In genomic region chr10:21193935-21194505, GRCm38 (mm10) we compare ENCODE assay signal across 32 mouse cellular contexts. TPM values are rescaled to one million over a fixed set of nuclear protein-coding genes. Genes with fewer than 3 reads are reported as not detected.
DNase-seq lines count a peak whose midpoint lies in the region; ATAC-seq and TF ChIP-seq lines count a peak whose summit lies in the region.
"Had no signal": no experiment of that assay in that cellular context is flagged by ENCODE, and none has a peak within 500 bp of the region (broad histone marks: within the 10 kb centered on the region; RNA-seq: fewer than 3 reads in every experiment).

No protein-coding gene starts in this region.

- peaks cover 14% of the 10 kb centered on the region for H3K4me1 ChIP-seq in hindbrain, embryonic 10.5 days (replicated peaks)
- no peaks in the 10 kb centered on the region for H3K4me1 ChIP-seq in hindbrain, embryonic 12.5 days
- H3K4me1 ChIP-seq in thymus, adult 2 months (replicated peaks; ENCODE audit: control insufficient read depth, insufficient read depth, low read length): peaks cover 51% of the 10 kb centered on the region
- peaks cover 34 to 40% of the 10 kb centered on the region in 2 experiments for H3K4me1 ChIP-seq in liver, embryonic 14.5 days (replicated peaks; ENCODE audit: control insufficient read depth in 2 of 2, insufficient read depth in 2 of 2, low read length in 1 of 2)
- H3K4me1 ChIP-seq: heart, embryonic 15.5 days; hindbrain, embryonic 15.5 days; neural tube, embryonic 12.5 days; stomach, embryonic 15.5 days had no signal

- no peak for DNase-seq in hindbrain, embryonic 10.5 days (ENCODE audit: low spot score)
- DNase-seq in thymus, adult 2 months: no peak
- no peak for DNase-seq in thymus, postnatal 36 days
- no peak for DNase-seq in liver, embryonic 14.5 days (ENCODE audit: low read depth in 3 of 3, low spot score in 3 of 3)
- DNase-seq in heart, postnatal 25 days (ENCODE audit: low spot score): no peak
- DNase-seq in heart, postnatal 10 days: no peak
- DNase-seq: adrenal gland, adult 2 months; adrenal gland, postnatal 36 days; cerebellum, adult 2 months; cerebellum, postnatal 14 days; gastrocnemius, postnatal 10 days; heart, postnatal 4 days; kidney, adult 18-20 months; kidney, postnatal 36 days; lung, adult 18-20 months had no signal

- no peak overlapping the region for H3K4me2 ChIP-seq in hindbrain, embryonic 12.5 days (replicated peaks)
- peak overlapping the region; percentile 27; the same call in 1 of the 2 replicates for H3K4me2 ChIP-seq in liver, embryonic 14.5 days (ENCODE audit: low read depth)
- H3K4me2 ChIP-seq: embryonic facial prominence, embryonic 15.5 days; forebrain, embryonic 13.5 days; heart, embryonic 15.5 days; hindbrain, embryonic 15.5 days; kidney, embryonic 15.5 days; limb, embryonic 12.5 days; neural tube, embryonic 12.5 days; stomach, embryonic 15.5 days had no signal

- H3K9me3 ChIP-seq in hindbrain, embryonic 10.5 days: no peaks in the 10 kb centered on the region
- H3K9me3 ChIP-seq in hindbrain, embryonic 12.5 days (replicated peaks): no peaks in the 10 kb centered on the region
- H3K9me3 ChIP-seq in liver, embryonic 14.5 days (ENCODE audit: control insufficient read depth, low read length): no peaks in the 10 kb centered on the region
- H3K9me3 ChIP-seq: embryonic facial prominence, embryonic 10.5 days; embryonic facial prominence, embryonic 15.5 days; forebrain, embryonic 13.5 days; heart, embryonic 15.5 days; hindbrain, embryonic 15.5 days; kidney, embryonic 15.5 days; limb, embryonic 12.5 days; neural tube, embryonic 12.5 days; stomach, embryonic 15.5 days had no signal

- TF ChIP-seq CTCF in thymus, adult 2 months (IDR thresholded peaks at IDR 0.05; ENCODE audit: borderline replicate concordance, control insufficient read depth, extremely low read depth, insufficient read depth, low read length, poor library complexity): no peak
- TF ChIP-seq CTCF in liver, embryonic 14.5 days (IDR thresholded peaks at IDR 0.05; ENCODE audit: low read depth): no peak

- intact Hi-C loops in heart, postnatal 25 days (cut with DNase I): no loop called here
- intact Hi-C loops in heart, postnatal 10 days (cut with DNase I): no loop called here

- 0 out of 2 replicates have a peak, but pooled peaks cover 9% of the 10 kb centered on the region for H3K27me3 ChIP-seq in hindbrain, embryonic 10.5 days (ENCODE audit: insufficient read depth, poor library complexity, severe bottlenecking)
- H3K27me3 ChIP-seq in hindbrain, embryonic 12.5 days: peaks cover 2% of the 10 kb centered on the region; the same call in 1 of the 2 replicates
- H3K27me3 ChIP-seq in thymus, adult 2 months (ENCODE audit: control insufficient read depth, insufficient read depth, low read length): no peaks in the 10 kb centered on the region
- H3K27me3 ChIP-seq in liver, embryonic 14.5 days (ENCODE audit: control insufficient read depth, insufficient read depth, low read length): no peaks in the 10 kb centered on the region
- H3K27me3 ChIP-seq: embryonic facial prominence, embryonic 15.5 days; heart, embryonic 15.5 days; hindbrain, embryonic 15.5 days; kidney, embryonic 15.5 days; neural tube, embryonic 12.5 days; stomach, embryonic 15.5 days had no signal

- ATAC-seq in hindbrain, embryonic 12.5 days (ENCODE audit: low FRiP score): no peak
- no peak for ATAC-seq in liver, embryonic 14.5 days (ENCODE audit: insufficient read depth)
- no peak for ATAC-seq in inflammation-experienced regulatory T-cells, adult 6 months
- ATAC-seq: activated CD4-positive, CD25-positive, alpha-beta regulatory T cell, adult 4 months; forebrain, embryonic 13.5 days; lung, postnatal 0 days had no signal

- H3K4me3 ChIP-seq in hindbrain, embryonic 10.5 days: no peak overlapping the region
- H3K4me3 ChIP-seq in hindbrain, embryonic 12.5 days: no peak overlapping the region
- H3K4me3 ChIP-seq in thymus, adult 2 months (ENCODE audit: control insufficient read depth, insufficient read depth, low read length): no peak overlapping the region
- H3K4me3 ChIP-seq in liver, embryonic 14.5 days (ENCODE audit: insufficient read depth in 1 of 2, low read depth in 2 of 2, low read length in 2 of 2): no peak overlapping the region
- H3K4me3 ChIP-seq: embryonic facial prominence, embryonic 10.5 days; embryonic facial prominence, embryonic 15.5 days; forebrain, embryonic 13.5 days; heart, embryonic 15.5 days; hindbrain, embryonic 15.5 days; kidney, embryonic 15.5 days; layer of hippocampus, adult 2 months; left cerebral cortex, adult 2 months; limb, embryonic 12.5 days; myocyte; neural tube, embryonic 12.5 days; stomach, embryonic 15.5 days had no signal

- 64% methylated on average over 3 of the region's 3 CpGs for WGBS in hindbrain, embryonic 10.5 days
- WGBS in hindbrain, embryonic 12.5 days: 66% methylated on average over 3 of the region's 3 CpGs
- 71% methylated on average over 3 of the region's 3 CpGs for WGBS in thymus, adult 2 months
- WGBS in liver, embryonic 14.5 days (ENCODE audit: insufficient replicate concordance): 11% methylated on average over 3 of the region's 3 CpGs

- no peaks in the 10 kb centered on the region for H3K36me3 ChIP-seq in hindbrain, embryonic 10.5 days
- no peaks in the 10 kb centered on the region for H3K36me3 ChIP-seq in hindbrain, embryonic 12.5 days
- H3K36me3 ChIP-seq in thymus, adult 2 months (ENCODE audit: control insufficient read depth, insufficient read depth, low read length): no peaks in the 10 kb centered on the region
- no peaks in the 10 kb centered on the region for H3K36me3 ChIP-seq in liver, embryonic 14.5 days (replicated peaks; ENCODE audit: control insufficient read depth, insufficient read depth, low read depth)
- H3K36me3 ChIP-seq: embryonic facial prominence, embryonic 10.5 days; embryonic facial prominence, embryonic 15.5 days; heart, embryonic 15.5 days; hindbrain, embryonic 15.5 days; kidney, embryonic 15.5 days; limb, embryonic 12.5 days; neural tube, embryonic 12.5 days; stomach, embryonic 15.5 days had no signal

- no peak overlapping the region for H3K9ac ChIP-seq in hindbrain, embryonic 12.5 days
- 0 out of 2 replicates have a peak overlapping the region, but pooled peaks have one; percentile 18 for H3K9ac ChIP-seq in liver, embryonic 14.5 days (replicated peaks)
- H3K9ac ChIP-seq: embryonic facial prominence, embryonic 15.5 days; forebrain, embryonic 13.5 days; heart, embryonic 15.5 days; hindbrain, embryonic 15.5 days; kidney, embryonic 15.5 days; limb, embryonic 12.5 days; neural tube, embryonic 12.5 days; stomach, embryonic 15.5 days had no signal

- no peak for TF ChIP-seq EP300 in liver, embryonic 14.5 days (IDR thresholded peaks at IDR 0.05; ENCODE audit: low read depth)

- peak overlapping the region; percentile 42; the same call in 1 of the 2 replicates for H3K27ac ChIP-seq in hindbrain, embryonic 10.5 days
- no peak overlapping the region for H3K27ac ChIP-seq in hindbrain, embryonic 12.5 days
- H3K27ac ChIP-seq in thymus, adult 2 months (ENCODE audit: control insufficient read depth, insufficient read depth, low read length): peak overlapping the region; percentile 85
- peak overlapping the region; percentile 29 for H3K27ac ChIP-seq in liver, embryonic 14.5 days
- H3K27ac ChIP-seq: embryonic facial prominence, embryonic 10.5 days; embryonic facial prominence, embryonic 15.5 days; forebrain, embryonic 13.5 days; heart, embryonic 15.5 days; hindbrain, embryonic 15.5 days; kidney, embryonic 15.5 days; layer of hippocampus, adult 2 months; left cerebral cortex, adult 2 months; limb, embryonic 12.5 days; macrophage; neural tube, embryonic 12.5 days; stomach, embryonic 15.5 days had no signal

- no peak for TF ChIP-seq POLR2A in thymus, adult 2 months (IDR thresholded peaks at IDR 0.05; ENCODE audit: control insufficient read depth, extremely low read depth, insufficient read depth, low read length, poor library complexity)

RNA-seq across cellular contexts. Expression of gene Myb, which starts 33.2 kb away (rescaled TPM):
- polyA plus RNA-seq in hindbrain, embryonic 10.5 days (2016; fragmentation: Nextera tagmentation; extraction: Ambion mirVana): 4.3 and 5.7 TPM in 2 replicates
- polyA plus RNA-seq in hindbrain, embryonic 12.5 days (2016; fragmentation: Nextera tagmentation; extraction: Ambion mirVana): 4.6 and 5.3 TPM in 2 replicates
- polyA plus RNA-seq in thymus, adult 2 months (2012; rRNA removed): 318 and 334 TPM in 2 replicates
- 14.1 and 16.9 TPM in 2 replicates for polyA plus RNA-seq in liver, embryonic 14.5 days (2012; rRNA removed)
- polyA plus RNA-seq in liver, embryonic 14.5 days (2014; fragmentation: Nextera tagmentation; extraction: Ambion mirVana): 11.7 and 13.6 TPM in 2 replicates
- under 1 TPM in 1 of 2 experiments, not detected in 1; 0.23 TPM for total RNA-seq in heart, postnatal 25 days (2021)
- 1 to 10 TPM; 6.7 to 8.2 (median 7.3) TPM for polyA plus RNA-seq in inflammation-experienced regulatory T-cells, adult 6 months (2017; shearing (Covaris generic))
- 1 to 10 TPM in 1 of 2 experiments, under 1 TPM in 1; 0.50 to 1.2 TPM for total RNA-seq in heart, postnatal 10 days (2021)

Comparison
In these comparisons a context has a peak if more than half of its experiments do, and no peak if none do; other contexts are left out.
1. RNA of gene Myb, which starts 33.2 kb away (polyA plus RNA-seq): 318 to 334 TPM in thymus, adult 2 months; 11.7 to 16.9 TPM in liver, embryonic 14.5 days, 6.7 to 8.2 TPM in inflammation-experienced regulatory T-cells, adult 6 months, 4.6 to 5.3 TPM in hindbrain, embryonic 12.5 days and 4.3 to 5.7 TPM in hindbrain, embryonic 10.5 days; every median in the first group is over 10 times any median in the second.